In the genomic region with DNA sequence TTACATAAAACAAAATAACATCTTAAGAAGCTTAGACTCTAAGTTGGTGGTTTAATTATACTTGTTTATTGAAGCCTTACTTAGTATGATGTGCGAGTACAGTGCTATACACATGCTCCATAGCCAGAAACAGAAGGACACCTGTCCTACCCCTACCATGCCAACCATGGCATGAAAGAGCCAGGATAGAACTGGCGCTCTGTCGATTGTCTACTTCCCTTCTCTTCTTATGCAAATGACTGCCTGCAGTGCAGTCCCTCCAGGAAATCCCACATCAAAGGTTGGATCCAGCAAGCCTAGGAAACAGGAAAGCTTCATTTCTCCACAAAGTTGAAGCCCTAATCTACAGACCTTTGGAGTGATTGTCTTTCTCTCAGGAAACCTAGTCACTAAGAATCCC, we compare ENCODE assay signal across 20 mouse cellular contexts.
DNase-seq lines count a peak whose midpoint lies in the region; ATAC-seq and TF ChIP-seq lines count a peak whose summit lies in the region.
"Had no signal": no experiment of that assay in that cellular context is flagged by ENCODE, and none has a peak within 500 bp of the region (broad histone marks: within the 10 kb centered on the region; RNA-seq: fewer than 3 reads in every experiment).

No protein-coding gene starts in this region.

- in situ Hi-C loops in ES-E14 (cut with MboI; ENCODE audit: low sequenced_read_pairs in 2 of 2, unreplicated experiment in 2 of 2): no loop called here

- no peak for TF ChIP-seq POLR2A in ES-Bruce4 (IDR thresholded peaks at IDR 0.05; ENCODE audit: insufficient read depth, low read length)

- H3K36me3 ChIP-seq in ES-Bruce4 (ENCODE audit: control insufficient read depth, insufficient read depth, low read length, poor library complexity, severe bottlenecking) (no peaks in the 10 kb centered on the region), ES-E14 (ENCODE audit: control insufficient read depth, insufficient read depth, low read length, poor library complexity, severe bottlenecking) (no peaks in the 10 kb centered on the region)
- H3K36me3 ChIP-seq in forebrain, embryonic 15.5 days: no peaks in the 10 kb centered on the region
- no peaks in the 10 kb centered on the region for H3K36me3 ChIP-seq in midbrain, embryonic 12.5 days
- H3K36me3 ChIP-seq: embryonic facial prominence, embryonic 10.5 days; heart, embryonic 13.5 days; liver, embryonic 15.5 days; stomach, embryonic 15.5 days had no signal

- TF ChIP-seq EP300 in ES-Bruce4 (IDR thresholded peaks at IDR 0.05; ENCODE audit: insufficient read depth, low read depth, low read length): peak; percentile 36; the same call in 1 of the 2 replicates

- intact Hi-C loops in gastrocnemius, postnatal 14 days (cut with DNase I; ENCODE audit: low total_unique reads): no loop called here

- DNase-seq in ES-E14 (ENCODE audit: low read depth, low spot score): peak; percentile 37
- no peak for DNase-seq in spleen, postnatal 14 days (ENCODE audit: low spot score in 2 of 2)
- DNase-seq in gastrocnemius, postnatal 14 days: no peak
- DNase-seq: adrenal gland, postnatal 10 days; cerebellum, adult 2 months; heart, adult 11 months; heart, postnatal 4 days; kidney, adult 11 months; kidney, postnatal 10 days; layer of hippocampus, adult 9-11 months; thymus, adult 2 months had no signal

- H3K4me1 ChIP-seq in ES-Bruce4 (ENCODE audit: control insufficient read depth, insufficient read depth, low read length) (no peaks in the 10 kb centered on the region), ES-E14 (ENCODE audit: control insufficient read depth in 2 of 2, insufficient read depth in 2 of 2, low read length in 2 of 2, poor library complexity in 1 of 2) (no peaks in the 10 kb centered on the region; a peak in 1 of 4 replicates)
- H3K4me1 ChIP-seq in forebrain, embryonic 15.5 days: 0 out of 2 replicates have a peak, but pooled peaks cover 4% of the 10 kb centered on the region
- 0 out of 2 replicates have a peak, but pooled peaks cover 7% of the 10 kb centered on the region for H3K4me1 ChIP-seq in midbrain, embryonic 12.5 days
- H3K4me1 ChIP-seq: embryonic facial prominence, embryonic 10.5 days; heart, embryonic 13.5 days; liver, embryonic 15.5 days; stomach, embryonic 15.5 days had no signal

- H3K27ac ChIP-seq in ES-Bruce4 (ENCODE audit: insufficient read depth, low read length): no peak overlapping the region
- H3K27ac ChIP-seq in ES-E14 (ENCODE audit: insufficient read depth, low read depth, low read length, poor library complexity, severe bottlenecking): no peak overlapping the region
- H3K27ac ChIP-seq in forebrain, embryonic 15.5 days (replicated peaks): no peak overlapping the region
- H3K27ac ChIP-seq in midbrain, embryonic 12.5 days (replicated peaks): no peak overlapping the region
- H3K27ac ChIP-seq: embryonic facial prominence, embryonic 10.5 days; heart, embryonic 13.5 days; liver, embryonic 15.5 days; stomach, embryonic 15.5 days had no signal

- no peaks in the 10 kb centered on the region for H3K9me3 ChIP-seq in ES-Bruce4 (replicated peaks; ENCODE audit: control insufficient read depth, insufficient read depth, low read length, poor library complexity, severe bottlenecking)
- H3K9me3 ChIP-seq in ES-E14 (ENCODE audit: control insufficient read depth, insufficient read depth, low read depth, low read length): no peaks in the 10 kb centered on the region
- H3K9me3 ChIP-seq in forebrain, embryonic 15.5 days: no peaks in the 10 kb centered on the region
- no peaks in the 10 kb centered on the region for H3K9me3 ChIP-seq in midbrain, embryonic 12.5 days
- H3K9me3 ChIP-seq: embryonic facial prominence, embryonic 10.5 days; heart, embryonic 13.5 days; liver, embryonic 15.5 days; stomach, embryonic 15.5 days had no signal

- TF ChIP-seq CTCF in ES-Bruce4 (IDR thresholded peaks at IDR 0.05; ENCODE audit: low read depth, low read length): no peak

- 7% methylated on average over 3 of the region's 3 CpGs for WGBS in forebrain, embryonic 15.5 days
- 6% methylated on average over 3 of the region's 3 CpGs for WGBS in midbrain, embryonic 12.5 days

- H3K4me2 ChIP-seq in forebrain, embryonic 15.5 days (replicated peaks): no peak overlapping the region
- no peak overlapping the region for H3K4me2 ChIP-seq in midbrain, embryonic 12.5 days (replicated peaks)
- H3K4me2 ChIP-seq: heart, embryonic 13.5 days; liver, embryonic 15.5 days; stomach, embryonic 15.5 days had no signal

- peak; percentile 72; the same call in 1 of the 2 replicates for ATAC-seq in forebrain, embryonic 15.5 days (replicated peaks)
- ATAC-seq in midbrain, embryonic 12.5 days (ENCODE audit: low FRiP score, low read depth): peak; percentile 83
- ATAC-seq in monocyte, adult 5-6 weeks (replicated peaks; ENCODE audit: insufficient number of reproducible peaks, low FRiP score, low TSS enrichment, poor library complexity, severe bottlenecking): no peak
- ATAC-seq: lung, postnatal 0 days had no signal

- no peak overlapping the region for H3K4me3 ChIP-seq in ES-Bruce4 (ENCODE audit: low read depth, low read length)
- no peak overlapping the region for H3K4me3 ChIP-seq in ES-E14 (ENCODE audit: insufficient read depth in 1 of 2, low read depth in 1 of 2, low read length in 2 of 2, poor library complexity in 1 of 2, severe bottlenecking in 1 of 2)
- no peak overlapping the region for H3K4me3 ChIP-seq in forebrain, embryonic 15.5 days
- H3K4me3 ChIP-seq in midbrain, embryonic 12.5 days: no peak overlapping the region
- H3K4me3 ChIP-seq: embryonic facial prominence, embryonic 10.5 days; heart, embryonic 13.5 days; liver, embryonic 15.5 days; stomach, embryonic 15.5 days had no signal

- H3K27me3 ChIP-seq in ES-Bruce4 (ENCODE audit: control insufficient read depth, insufficient read depth, low read length, poor library complexity, severe bottlenecking): no peaks in the 10 kb centered on the region
- no peaks in the 10 kb centered on the region for H3K27me3 ChIP-seq in forebrain, embryonic 15.5 days
- no peaks in the 10 kb centered on the region for H3K27me3 ChIP-seq in midbrain, embryonic 12.5 days
- H3K27me3 ChIP-seq: heart, embryonic 13.5 days; liver, embryonic 15.5 days; stomach, embryonic 15.5 days had no signal

- H3K9ac ChIP-seq in ES-Bruce4 (ENCODE audit: low read depth, poor library complexity, severe bottlenecking) (no peak overlapping the region), ES-E14 (ENCODE audit: insufficient read depth, low read depth, low read length, poor library complexity, severe bottlenecking) (no peak overlapping the region)
- H3K9ac ChIP-seq in forebrain, embryonic 15.5 days (replicated peaks): no peak overlapping the region
- no peak overlapping the region for H3K9ac ChIP-seq in midbrain, embryonic 12.5 days (replicated peaks)
- H3K9ac ChIP-seq: heart, embryonic 13.5 days; liver, embryonic 15.5 days; stomach, embryonic 15.5 days had no signal

TF ChIP-seq in ES-E14, 5 proteins besides CTCF, POLR2A, EP300 and RAD21:
- no peak for TF ChIP-seq HCFC1 (IDR thresholded peaks at IDR 0.05; ENCODE audit: borderline replicate concordance, insufficient read depth, low read length)
- no peak for TF ChIP-seq ZNF384 (IDR thresholded peaks at IDR 0.05; ENCODE audit: low read depth, low read length)
- no peak for TF ChIP-seq MAFK (IDR thresholded peaks at IDR 0.05; ENCODE audit: insufficient read depth, low read depth, low read length)
- no peak for TF ChIP-seq CHD2 (IDR thresholded peaks at IDR 0.05; ENCODE audit: low read depth, low read length)
- TF ChIP-seq ZC3H11A (IDR thresholded peaks at IDR 0.05; ENCODE audit: borderline replicate concordance, low read depth, low read length): no peak
TF ChIP-seq in ES-E14: peak in this region for 0.
